Mouse (Mus musculus) embryonic facial prominence, embryonic 12.5 days (tissue): ENCODE results near the gene Fen1. TPM values are rescaled to one million over a fixed set of nuclear protein-coding genes. Genes with fewer than 3 reads are reported as not detected.
A peak's percentile ranks its signal among the peaks of the same experiment; 100 is the strongest.

Experiments used
- ATAC-seq: fragments of 200-750 bp; cut with Nextera tagmentation; 2 replicates; pipeline ENCODE4 v1.8.0; 2017; ENCODE audit not compliant: insufficient number of reproducible peaks, insufficient read depth, low FRiP score, low TSS enrichment
- H3K27ac ChIP-seq: fragments of 300-500 bp; sonication (generic); 2 replicates; pipeline ENCODE4 v1.5.1; 2016; ENCODE audit warnings: mild to moderate bottlenecking
- H3K27me3 ChIP-seq: fragments of 300-500 bp; sonication (generic); 2 replicates; pipeline ENCODE4 v1.6.1; 2016; ENCODE audit warnings: mild to moderate bottlenecking, moderate library complexity
- H3K36me3 ChIP-seq: fragments of 300-500 bp; sonication (generic); 2 replicates; pipeline ENCODE4 v1.6.1; 2016; ENCODE audit warnings: mild to moderate bottlenecking
- H3K4me1 ChIP-seq: fragments of 300-500 bp; sonication (generic); 2 replicates; pipeline ENCODE4 v1.6.1; 2016
- H3K4me2 ChIP-seq: fragments of 300-500 bp; sonication (generic); replicated peaks from 2 replicates; pipeline ENCODE4 v1.6.1; 2016; ENCODE audit warnings: mild to moderate bottlenecking, moderate library complexity
- H3K4me3 ChIP-seq: fragments of 300-500 bp; sonication (generic); 2 replicates; pipeline ENCODE4 v1.5.1; 2016; ENCODE audit warnings: mild to moderate bottlenecking
- H3K9ac ChIP-seq: fragments of 300-500 bp; sonication (generic); 2 replicates; pipeline ENCODE4 v1.6.1; 2016; ENCODE audit warnings: mild to moderate bottlenecking, moderate library complexity
- H3K9me3 ChIP-seq: fragments of 300-500 bp; sonication (generic); 2 replicates; pipeline ENCODE4 v1.6.1; 2016; ENCODE audit warnings: mild to moderate bottlenecking, moderate library complexity
- WGBS: fragments of 180-500 bp; shearing (Covaris S2); methylation state at CpG from one replicate; pipeline ENCODE4 v1.1.7; 2016; 5-methylcytosine and 5-hydroxymethylcytosine counted together
- polyA plus RNA-seq: library from polyadenylated mRNA; unstranded; fragments of >200 nt; fragmentation: Nextera tagmentation; extraction: Ambion mirVana; gene quantifications from 2 replicates; pipeline ENCODE4 v1.2.1, GENCODE M21; 2016

Gene Fen1
- polyA plus RNA-seq, 1 experiment from 2014 or later, result 95.5 TPM

DNA sequence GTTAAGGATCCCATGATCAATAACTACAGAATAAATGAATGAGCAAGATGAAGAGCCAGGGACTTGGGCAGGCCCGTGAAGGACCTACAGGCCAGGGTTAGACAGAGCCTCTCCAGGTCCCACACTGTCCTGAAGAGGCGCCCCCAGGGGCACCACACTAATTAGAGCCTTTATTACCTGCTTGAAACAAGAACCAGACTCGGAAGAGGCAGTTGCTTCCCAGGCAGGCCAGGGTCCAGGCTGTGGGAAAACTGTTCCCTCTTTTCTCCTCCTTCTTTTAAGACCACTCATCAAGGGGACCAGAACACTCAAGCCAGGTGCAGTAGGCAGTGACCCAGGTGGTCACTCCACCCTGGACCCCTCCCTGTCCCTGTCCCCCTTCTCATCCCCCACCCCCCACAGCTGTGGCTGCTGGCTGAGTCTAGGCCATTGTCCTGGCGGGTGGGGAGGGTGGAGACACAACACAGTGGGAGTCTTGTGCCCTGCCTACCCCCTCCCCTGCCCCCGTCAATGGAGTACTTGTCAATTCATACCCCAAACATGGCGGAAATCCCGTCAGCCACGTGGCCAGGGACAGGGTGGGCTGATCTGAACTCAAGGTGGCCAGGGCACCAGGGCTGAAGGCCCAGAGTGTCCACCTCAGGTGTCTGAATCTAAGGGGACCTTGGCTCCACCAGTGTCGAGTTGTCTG, 28.5 kb upstream of the Fen1 start:
- Histone ChIP-seq H3K9ac (no peak overlapping the region), H3K4me1 (peaks cover 16% of the 10 kb centered on the region), H3K27ac (no peak overlapping the region)

GRCm38 (mm10) chr19:10231871-10232270, 27.9 kb upstream of the Fen1 start:
- 21% methylated on average over 5 of the region's 5 CpGs for WGBS
- H3K27ac ChIP-seq, result no peak overlapping the region
- no peak for ATAC-seq

More for the DNA sequence above, 28.5 kb upstream of the Fen1 start:
- Histone ChIP-seq H3K9me3 (no peaks in the 10 kb centered on the region), H3K36me3 (no peaks in the 10 kb centered on the region), H3K4me3 (no peak overlapping the region), H3K4me2 (no peak overlapping the region), H3K27me3 (0 out of 2 replicates have a peak, but pooled peaks cover 5% of the 10 kb centered on the region)
- 36% methylated on average over 9 of the region's 9 CpGs for WGBS
- ATAC-seq, result no peak

GRCm38 (mm10) chr19:10231016-10231415, 27.0 kb upstream of the Fen1 start:
- no peak overlapping the region for H3K4me3 ChIP-seq

More at GRCm38 (mm10) chr19:10231871-10232270, 27.9 kb upstream of the Fen1 start:
- H3K9me3 ChIP-seq, result no peaks in the 10 kb centered on the region
- 0 out of 2 replicates have a peak, but pooled peaks cover 5% of the 10 kb centered on the region for H3K27me3 ChIP-seq
- no peaks in the 10 kb centered on the region for H3K36me3 ChIP-seq
- H3K9ac ChIP-seq, result no peak overlapping the region
- H3K4me2 ChIP-seq, result no peak overlapping the region
- no peak overlapping the region for H3K4me3 ChIP-seq
- H3K4me1 ChIP-seq, result peaks cover 16% of the 10 kb centered on the region

GRCm38 (mm10) chr19:10225767-10226166, 21.8 kb upstream of the Fen1 start:
- no peak for ATAC-seq
- no peaks in the 10 kb centered on the region for H3K36me3 ChIP-seq
- H3K4me1 ChIP-seq, result peaks cover 19% of the 10 kb centered on the region
- WGBS, result 86% methylated on average over 4 of the region's 4 CpGs
- no peak overlapping the region for H3K9ac ChIP-seq
- H3K4me3 ChIP-seq, result no peak overlapping the region
- H3K27ac ChIP-seq, result no peak overlapping the region
- no peak overlapping the region for H3K4me2 ChIP-seq
- no peaks in the 10 kb centered on the region for H3K27me3 ChIP-seq
- H3K9me3 ChIP-seq, result no peaks in the 10 kb centered on the region

More at GRCm38 (mm10) chr19:10231016-10231415, 27.0 kb upstream of the Fen1 start:
- Histone ChIP-seq H3K9ac (peak overlapping the region; percentile 24; the same call in 1 of the 2 replicates), H3K27me3 (0 out of 2 replicates have a peak, but pooled peaks cover 5% of the 10 kb centered on the region), H3K9me3 (no peaks in the 10 kb centered on the region), H3K4me1 (peaks cover 16% of the 10 kb centered on the region), H3K36me3 (no peaks in the 10 kb centered on the region), H3K27ac (peak overlapping the region; percentile 30; the same call in 1 of the 2 replicates), H3K4me2 (no peak overlapping the region)
- ATAC-seq, result no peak
- 1% methylated on average over 7 of the region's 7 CpGs for WGBS

GRCm38 (mm10) chr19:10224637-10225453, 20.9 kb upstream of the Fen1 start:
- no peaks in the 10 kb centered on the region for H3K9me3 ChIP-seq
- peak overlapping the region; percentile 41; the same call in 1 of the 2 replicates for H3K27ac ChIP-seq
- H3K4me2 ChIP-seq, result peak overlapping the region; percentile 32
- H3K36me3 ChIP-seq, result no peaks in the 10 kb centered on the region
- no peaks in the 10 kb centered on the region for H3K27me3 ChIP-seq
- no peak overlapping the region for H3K4me3 ChIP-seq
- WGBS, result 30% methylated on average over 26 of the region's 26 CpGs
- peaks cover 13% of the 10 kb centered on the region for H3K4me1 ChIP-seq
- ATAC-seq, result no peak
- H3K9ac ChIP-seq, result peak overlapping the region; percentile 24; the same call in 1 of the 2 replicates

DNA sequence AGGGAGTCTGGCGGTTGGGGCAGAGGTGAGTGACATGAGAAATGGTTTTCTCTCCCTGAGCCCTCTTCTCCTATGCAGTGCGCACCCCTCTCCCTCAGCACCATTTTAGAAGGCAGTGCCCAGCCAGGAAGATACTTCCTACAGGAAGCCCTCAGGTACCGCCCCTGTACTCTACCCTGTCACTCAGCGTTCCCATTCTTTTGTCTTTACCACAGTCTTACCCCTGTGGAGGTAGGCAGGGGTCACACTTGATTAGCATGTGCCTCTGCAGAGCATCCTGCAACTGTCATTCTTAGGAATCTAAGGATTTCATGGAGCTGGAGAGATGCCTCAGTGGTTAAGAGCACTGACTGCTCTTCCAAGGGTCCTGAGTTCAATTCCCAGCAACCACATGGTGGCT, 19.6 kb upstream of the Fen1 start:
- Histone ChIP-seq H3K4me2 (no peak overlapping the region), H3K27me3 (no peaks in the 10 kb centered on the region), H3K27ac (no peak overlapping the region), H3K4me1 (peaks cover 13% of the 10 kb centered on the region), H3K4me3 (no peak overlapping the region), H3K9me3 (no peaks in the 10 kb centered on the region), H3K36me3 (no peaks in the 10 kb centered on the region), H3K9ac (no peak overlapping the region)
- ATAC-seq, result no peak
- WGBS, result 62% methylated on average over 4 of the region's 4 CpGs

GRCm38 (mm10) chr19:10222656-10223055, 18.7 kb upstream of the Fen1 start:
- WGBS, result 35% methylated on average over 7 of the region's 8 CpGs
- H3K9ac ChIP-seq, result no peak overlapping the region
- peaks cover 13% of the 10 kb centered on the region for H3K4me1 ChIP-seq
- no peaks in the 10 kb centered on the region for H3K9me3 ChIP-seq
- no peaks in the 10 kb centered on the region for H3K27me3 ChIP-seq
- no peaks in the 10 kb centered on the region for H3K36me3 ChIP-seq
- no peak overlapping the region for H3K4me3 ChIP-seq
- ATAC-seq, result no peak
- no peak overlapping the region for H3K27ac ChIP-seq
- no peak overlapping the region for H3K4me2 ChIP-seq

GRCm38 (mm10) chr19:10221585-10221984, 17.6 kb upstream of the Fen1 start:
- H3K9ac ChIP-seq, result no peak overlapping the region
- no peak overlapping the region for H3K4me2 ChIP-seq
- no peaks in the 10 kb centered on the region for H3K27me3 ChIP-seq
- no peak overlapping the region for H3K4me3 ChIP-seq
- peaks cover 13% of the 10 kb centered on the region for H3K4me1 ChIP-seq
- 64% methylated on average over 4 of the region's 4 CpGs for WGBS
- no peaks in the 10 kb centered on the region for H3K9me3 ChIP-seq
- no peak overlapping the region for H3K27ac ChIP-seq
- H3K36me3 ChIP-seq, result no peaks in the 10 kb centered on the region
- no peak for ATAC-seq

- H3K36me3 ChIP-seq, result no peaks in the 10 kb centered on the region
- H3K4me2 ChIP-seq, result no peak overlapping the region
- no peak overlapping the region for H3K9ac ChIP-seq
- 73% methylated on average over 6 of the region's 6 CpGs for WGBS
- H3K27ac ChIP-seq, result no peak overlapping the region
- no peak for ATAC-seq
- H3K4me3 ChIP-seq, result no peak overlapping the region
- no peaks in the 10 kb centered on the region for H3K9me3 ChIP-seq
- peaks cover 5% of the 10 kb centered on the region; the same call in 1 of the 2 replicates for H3K4me1 ChIP-seq
- no peaks in the 10 kb centered on the region for H3K27me3 ChIP-seq
These were observed 15.6 kb upstream of the Fen1 start for GRCm38 (mm10) chr19:10219593-10219992.

GRCm38 (mm10) chr19:10219108-10219507, 15.1 kb upstream of the Fen1 start:
- no peaks in the 10 kb centered on the region for H3K27me3 ChIP-seq
- H3K9me3 ChIP-seq, result no peaks in the 10 kb centered on the region
- no peaks in the 10 kb centered on the region for H3K36me3 ChIP-seq
- no peak overlapping the region for H3K27ac ChIP-seq
- no peak overlapping the region for H3K4me3 ChIP-seq
- no peak overlapping the region for H3K9ac ChIP-seq
- no peak overlapping the region for H3K4me2 ChIP-seq
- no peak for ATAC-seq
- 61% methylated on average over 3 of the region's 3 CpGs for WGBS
- H3K4me1 ChIP-seq, result no peaks in the 10 kb centered on the region

DNA sequence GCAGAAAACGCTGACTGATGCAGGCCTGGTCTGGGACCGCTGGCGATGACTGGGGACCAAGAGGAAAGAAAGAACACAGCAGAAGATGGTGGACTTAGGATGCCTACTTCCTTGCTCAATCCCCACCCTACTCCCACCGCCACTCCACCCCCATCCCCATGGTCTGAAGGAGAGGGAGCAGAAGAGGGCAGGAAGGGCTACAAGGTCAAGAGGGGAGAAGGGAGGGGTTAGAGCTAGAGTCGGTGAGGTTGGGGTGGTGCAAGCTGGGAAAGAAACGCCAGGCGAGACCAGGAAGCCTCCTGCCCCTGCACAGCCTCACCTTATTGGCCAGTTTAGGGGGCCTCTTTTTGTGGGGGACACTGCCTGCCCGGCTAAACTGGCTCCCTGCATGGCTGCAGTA, 12.1 kb upstream of the Fen1 start:
- no peak for ATAC-seq
- H3K27me3 ChIP-seq, result no peaks in the 10 kb centered on the region
- 79% methylated on average over 8 of the region's 8 CpGs for WGBS
- no peak overlapping the region for H3K9ac ChIP-seq
- H3K4me3 ChIP-seq, result no peak overlapping the region
- H3K27ac ChIP-seq, result no peak overlapping the region
- H3K4me1 ChIP-seq, result no peaks in the 10 kb centered on the region
- H3K4me2 ChIP-seq, result no peak overlapping the region
- peaks cover 21% of the 10 kb centered on the region for H3K36me3 ChIP-seq
- no peaks in the 10 kb centered on the region for H3K9me3 ChIP-seq
